26 mouse cellular contexts compared by ENCODE assay signal in the genomic region with DNA sequence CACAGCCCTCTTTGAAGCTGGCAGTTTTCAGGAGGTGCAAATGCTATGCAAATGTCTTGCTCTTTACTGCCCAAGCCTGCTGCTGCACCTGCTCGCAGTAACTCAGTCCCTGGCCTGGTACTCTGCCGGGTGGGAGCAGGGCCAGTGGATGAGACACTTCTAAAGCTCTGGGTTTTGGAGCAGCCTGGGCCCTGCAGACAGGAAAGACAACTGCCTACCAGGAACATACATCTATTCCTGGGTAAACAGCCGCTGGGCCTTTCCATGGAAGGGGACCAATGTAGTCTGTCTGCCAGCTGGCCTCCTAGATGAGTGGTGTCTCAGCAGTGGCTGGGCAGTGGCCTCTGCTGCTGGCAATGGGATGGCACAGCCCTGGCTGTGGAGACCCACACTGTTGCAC.
DNase-seq lines count a peak whose midpoint lies in the region; ATAC-seq and TF ChIP-seq lines count a peak whose summit lies in the region.
"Had no signal": no experiment of that assay in that cellular context is flagged by ENCODE, and none has a peak within 500 bp of the region (broad histone marks: within the 10 kb centered on the region; RNA-seq: fewer than 3 reads in every experiment).

No protein-coding gene starts in this region.

- no peak overlapping the region for H3K9ac ChIP-seq in liver, embryonic 11.5 days (ENCODE audit: low read depth, low read length)
- H3K9ac ChIP-seq: embryonic facial prominence, embryonic 12.5 days; limb, embryonic 15.5 days; liver, embryonic 15.5 days; lung, embryonic 15.5 days; midbrain, embryonic 13.5 days; neural tube, embryonic 12.5 days; stomach, embryonic 15.5 days had no signal

- no peaks in the 10 kb centered on the region for H3K36me3 ChIP-seq in liver, embryonic 11.5 days (ENCODE audit: control insufficient read depth, insufficient read depth, low read length)
- H3K36me3 ChIP-seq: embryonic facial prominence, embryonic 12.5 days; heart, embryonic 10.5 days; limb, embryonic 15.5 days; liver, embryonic 15.5 days; lung, embryonic 15.5 days; midbrain, embryonic 13.5 days; neural tube, embryonic 12.5 days; stomach, embryonic 15.5 days had no signal

- WGBS in liver, embryonic 11.5 days: 64% methylated on average over 3 of the region's 3 CpGs

- intact Hi-C loops in gastrocnemius, adult 2 months (cut with DNase I): no loop called here

- no peak overlapping the region for H3K4me2 ChIP-seq in liver, embryonic 11.5 days
- H3K4me2 ChIP-seq: embryonic facial prominence, embryonic 12.5 days; limb, embryonic 15.5 days; liver, embryonic 15.5 days; lung, embryonic 15.5 days; midbrain, embryonic 13.5 days; neural tube, embryonic 12.5 days; stomach, embryonic 15.5 days had no signal

- no peaks in the 10 kb centered on the region for H3K4me1 ChIP-seq in liver, embryonic 11.5 days (replicated peaks; ENCODE audit: control insufficient read depth, insufficient read depth, low read length)
- H3K4me1 ChIP-seq: heart, embryonic 10.5 days; limb, embryonic 15.5 days; liver, embryonic 15.5 days; megakaryocyte, embryonic 14.5 days; neural tube, embryonic 12.5 days; stomach, embryonic 15.5 days had no signal

- TF ChIP-seq CTCF in layer of hippocampus, adult 2 months (conservative IDR thresholded peaks at IDR 0.05): no peak
- TF ChIP-seq CTCF in gastrocnemius, adult 2 months (IDR thresholded peaks at IDR 0.05): peak; percentile 33; the same call in 1 of the 2 replicates

- 0 out of 2 replicates have a peak overlapping the region, but pooled peaks have one; percentile 28 for H3K27ac ChIP-seq in layer of hippocampus, adult 2 months
- H3K27ac ChIP-seq in gastrocnemius, adult 2 months: peak overlapping the region; percentile 6; the same call in 1 of the 2 replicates
- no peak overlapping the region for H3K27ac ChIP-seq in liver, embryonic 11.5 days (ENCODE audit: low read depth, low read length)
- H3K27ac ChIP-seq: embryonic facial prominence, embryonic 12.5 days; heart, embryonic 10.5 days; limb, embryonic 15.5 days; liver, embryonic 15.5 days; lung, embryonic 15.5 days; neural tube, embryonic 12.5 days had no signal

- H3K4me3 ChIP-seq in layer of hippocampus, adult 2 months: no peak overlapping the region
- no peak overlapping the region for H3K4me3 ChIP-seq in gastrocnemius, adult 2 months
- no peak overlapping the region for H3K4me3 ChIP-seq in liver, embryonic 11.5 days (ENCODE audit: low read depth, low read length)
- H3K4me3 ChIP-seq: embryonic facial prominence, embryonic 12.5 days; heart, embryonic 10.5 days; limb, embryonic 15.5 days; liver, embryonic 15.5 days; lung, embryonic 15.5 days; megakaryocyte, embryonic 14.5 days; midbrain, embryonic 13.5 days; neural tube, embryonic 12.5 days; stomach, embryonic 15.5 days had no signal

- no peak for ATAC-seq in cerebellum, adult (ENCODE audit: insufficient number of reproducible peaks, low FRiP score, low TSS enrichment)
- ATAC-seq in liver, embryonic 11.5 days (replicated peaks; ENCODE audit: low FRiP score): no peak
- ATAC-seq: CD4-positive, CD25-positive, alpha-beta regulatory T cell, adult 4 months; midbrain, embryonic 13.5 days had no signal

- H3K9me3 ChIP-seq in liver, embryonic 11.5 days (ENCODE audit: control insufficient read depth, low read length): no peaks in the 10 kb centered on the region
- H3K9me3 ChIP-seq: embryonic facial prominence, embryonic 12.5 days; heart, embryonic 10.5 days; limb, embryonic 15.5 days; liver, embryonic 15.5 days; lung, embryonic 15.5 days; megakaryocyte, embryonic 14.5 days; midbrain, embryonic 13.5 days; neural tube, embryonic 12.5 days; stomach, embryonic 15.5 days had no signal

- H3K27me3 ChIP-seq in liver, embryonic 11.5 days (replicated peaks; ENCODE audit: control insufficient read depth, insufficient read depth, low read length): no peaks in the 10 kb centered on the region
- H3K27me3 ChIP-seq: embryonic facial prominence, embryonic 12.5 days; limb, embryonic 15.5 days; liver, embryonic 15.5 days; lung, embryonic 15.5 days; midbrain, embryonic 13.5 days; neural tube, embryonic 12.5 days; stomach, embryonic 15.5 days had no signal

- DNase-seq in cerebellum, postnatal 14 days: peak; percentile 68 to 75
- DNase-seq in layer of hippocampus, adult 2 months (ENCODE audit: low spot score in 2 of 2): no peak
- DNase-seq in layer of hippocampus, adult 9-11 months: no peak
- peak; percentile 82 for DNase-seq in gastrocnemius, adult 2 months
- DNase-seq in skeletal muscle tissue, adult 2 months (ENCODE audit: low read depth, low spot score): peak; percentile 75
- no peak for DNase-seq in liver, embryonic 11.5 days (ENCODE audit: low spot score)
- DNase-seq: adrenal gland, postnatal 25 days; cerebellum, adult 11 months; kidney, adult 2 months; kidney, postnatal 14 days; lung, postnatal 36 days; retina, postnatal 1 day; right cerebral cortex, postnatal 4 days; thymus, adult 18-20 months; thymus, postnatal 4 days had no signal

Comparison
In these comparisons a context has a peak if more than half of its experiments do, and no peak if none do; other contexts are left out.
1. DNase-seq: peak in cerebellum, postnatal 14 days (2 of 2), gastrocnemius, adult 2 months (single experiment) and skeletal muscle tissue, adult 2 months (single experiment); none in layer of hippocampus, adult 2 months (0 of 2), layer of hippocampus, adult 9-11 months (single experiment) and liver, embryonic 11.5 days (single experiment).